Comparison of ENCODE assay signal across 21 mouse cellular contexts in the genomic region with DNA sequence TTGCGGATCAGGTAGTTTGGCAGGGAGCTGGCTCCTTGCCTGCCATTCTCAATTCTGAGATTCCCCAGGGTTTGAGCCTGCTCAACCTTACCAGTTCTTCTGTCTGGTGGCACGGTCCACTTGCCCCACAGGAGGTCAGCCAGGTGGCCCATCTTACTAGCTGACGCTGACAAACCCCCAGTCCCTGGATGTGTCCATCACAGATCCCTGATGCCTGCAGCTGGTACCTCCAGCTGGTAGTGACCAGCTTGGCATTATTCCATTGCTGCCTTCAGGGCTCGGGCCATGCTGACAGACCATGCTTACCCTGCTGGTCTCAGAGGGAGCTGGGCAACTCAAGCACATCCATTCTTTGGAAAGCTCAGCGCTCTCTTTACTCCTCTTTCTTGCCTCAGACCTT. TPM values are rescaled to one million over a fixed set of nuclear protein-coding genes. Genes with fewer than 3 reads are reported as not detected.
A peak's percentile ranks its signal among the peaks of the same experiment; 100 is the strongest.
DNase-seq lines count a peak whose midpoint lies in the region; ATAC-seq and TF ChIP-seq lines count a peak whose summit lies in the region.
"Had no signal": no experiment of that assay in that cellular context is flagged by ENCODE, and none has a peak within 500 bp of the region (broad histone marks: within the 10 kb centered on the region; RNA-seq: fewer than 3 reads in every experiment).

No protein-coding gene starts in this region.

- 49% methylated on average over 5 of the region's 5 CpGs for WGBS in hindbrain, postnatal 0 days
- 76% methylated on average over 5 of the region's 5 CpGs for WGBS in hindbrain, embryonic 13.5 days

- no peak overlapping the region for H3K9ac ChIP-seq in hindbrain, postnatal 0 days (replicated peaks; ENCODE audit: low read length)
- H3K9ac ChIP-seq in hindbrain, embryonic 13.5 days: no peak overlapping the region

- H3K4me3 ChIP-seq in hindbrain, postnatal 0 days (ENCODE audit: low read length): no peak overlapping the region
- no peak overlapping the region for H3K4me3 ChIP-seq in hindbrain, embryonic 13.5 days

- no peaks in the 10 kb centered on the region for H3K9me3 ChIP-seq in hindbrain, postnatal 0 days (ENCODE audit: low read length)
- no peaks in the 10 kb centered on the region for H3K9me3 ChIP-seq in hindbrain, embryonic 13.5 days
- H3K9me3 ChIP-seq: G1E had no signal

- H3K27ac ChIP-seq in hindbrain, postnatal 0 days: no peak overlapping the region
- no peak overlapping the region for H3K27ac ChIP-seq in hindbrain, embryonic 13.5 days

- peaks cover 23% of the 10 kb centered on the region for H3K4me1 ChIP-seq in hindbrain, postnatal 0 days (ENCODE audit: insufficient read depth, low read length)
- peaks cover 25% of the 10 kb centered on the region for H3K4me1 ChIP-seq in hindbrain, embryonic 13.5 days (replicated peaks)

- DNase-seq in cerebellum, postnatal 10 days: peak; percentile 60 to 62
- no peak for DNase-seq in cerebellum, adult 8-10 months
- peak; percentile 57 for DNase-seq in hindbrain, postnatal 0 days (ENCODE audit: low spot score)
- peak; percentile 61 for DNase-seq in left cerebral cortex, postnatal 4 days
- no peak for DNase-seq in left cerebral cortex, adult 9 months (ENCODE audit: low spot score in 2 of 2)
- peak; percentile 44 for DNase-seq in MN1 (ENCODE audit: low spot score)
- no peak for DNase-seq in yolk sac, embryonic 10.5 days (ENCODE audit: low spot score)
- DNase-seq: adrenal gland, adult 2 months; adrenal gland, adult 8-10 months; adrenal gland, postnatal 10 days; adrenal gland, postnatal 14 days; adrenal gland, postnatal 25 days; adrenal gland, postnatal 36 days; B cell, adult 2 months; cerebellum, adult 11 months; cerebellum, adult 11-12 months had no signal

- H3K27me3 ChIP-seq in hindbrain, postnatal 0 days (ENCODE audit: insufficient read depth, low read length): no peaks in the 10 kb centered on the region
- H3K27me3 ChIP-seq in hindbrain, embryonic 13.5 days: 0 out of 2 replicates have a peak, but pooled peaks cover 2% of the 10 kb centered on the region

- no peak for ATAC-seq in hindbrain, postnatal 0 days
- no peak for ATAC-seq in hindbrain, embryonic 13.5 days (ENCODE audit: low FRiP score)
- ATAC-seq: activated CD4-positive, CD25-positive, alpha-beta regulatory T cell, adult 4 months; CD4-positive, CD25-positive, alpha-beta regulatory T cell, adult 4 months; Patski had no signal

- H3K36me3 ChIP-seq in hindbrain, postnatal 0 days (ENCODE audit: insufficient read depth, low read length): no peaks in the 10 kb centered on the region
- H3K36me3 ChIP-seq in hindbrain, embryonic 13.5 days: no peaks in the 10 kb centered on the region
- H3K36me3 ChIP-seq: G1E had no signal

- no peak overlapping the region for H3K4me2 ChIP-seq in hindbrain, postnatal 0 days (ENCODE audit: low read depth, low read length)
- H3K4me2 ChIP-seq in hindbrain, embryonic 13.5 days: no peak overlapping the region

- intact Hi-C loops in left cerebral cortex, postnatal 4 days (cut with DNase I): no loop called here

- TF ChIP-seq CTCF in hindbrain, postnatal 0 days (IDR thresholded peaks at IDR 0.05; ENCODE audit: low read depth): no peak

RNA-seq across cellular contexts. Expression of a gene that starts 18.7 kb away (rescaled TPM):
- total RNA-seq in hindbrain, postnatal 0 days (2014; rRNA removed): 50.6 and 50.9 TPM in 2 replicates
- 18.5 and 21.2 TPM in 2 replicates for polyA plus RNA-seq in hindbrain, postnatal 0 days (2015; fragmentation: Nextera tagmentation; extraction: Ambion mirVana)
- 27.4 and 32.0 TPM in 2 replicates for polyA plus RNA-seq in hindbrain, embryonic 13.5 days (2015; fragmentation: Nextera tagmentation; extraction: Ambion mirVana)
- total RNA-seq in left cerebral cortex, postnatal 4 days (2021): 10 to 100 TPM; 15.3 to 17.5 TPM
- polyA plus RNA-seq: G1E had no signal

Comparison
In these comparisons a context has a peak if more than half of its experiments do, and no peak if none do; other contexts are left out.
1. DNase-seq: peak in cerebellum, postnatal 10 days (2 of 2), hindbrain, postnatal 0 days (single experiment), left cerebral cortex, postnatal 4 days (single experiment) and MN1 (single experiment); none in cerebellum, adult 8-10 months (single experiment), left cerebral cortex, adult 9 months (0 of 2) and yolk sac, embryonic 10.5 days (single experiment).